Mouse (Mus musculus) kidney, adult 9 months (tissue): Measurements from ENCODE around the gene Vamp2.
A peak's percentile ranks its signal among the peaks of the same experiment; 100 is the strongest.

Experiments
- DNase-seq: peaks from one replicate; pipeline ENCODE4 v3.0.0; 2022

Gene Vamp2

GRCm38 (mm10) chr11:69118765-69119164, 30.5 kb downstream of the Vamp2 start:
- peak; percentile 95 for DNase-seq

GRCm38 (mm10) chr11:69119446-69120155, 31.3 kb downstream of the Vamp2 start:
- DNase-seq, result no peak

GRCm38 (mm10) chr11:69120221-69121000, 32.1 kb downstream of the Vamp2 start, which contains the start of gene Hes7:
Hes7 (plus strand) TSS chr11:69120404.
- DNase-seq, result no peak

- DNase-seq, result no peak
Observed at GRCm38 (mm10) chr11:69121001-69121740, 32.9 kb downstream of the Vamp2 start.

- DNase-seq, result no peak
Observed at GRCm38 (mm10) chr11:69121741-69122335, 33.5 kb downstream of the Vamp2 start.

GRCm38 (mm10) chr11:69122336-69122951, 34.2 kb downstream of the Vamp2 start, which contains the start of gene 9130213A22Rik:
9130213A22Rik (minus strand) TSS chr11:69122589.
- DNase-seq, result peak; percentile 90

- peak; percentile 93 for DNase-seq
Observed at GRCm38 (mm10) chr11:69123056-69123692, 34.9 kb downstream of the Vamp2 start.

GRCm38 (mm10) chr11:69123693-69124497, 35.6 kb downstream of the Vamp2 start:
- peak; percentile 94 for DNase-seq

- peak; percentile 78 for DNase-seq
Observed at GRCm38 (mm10) chr11:69124498-69124847, 36.2 kb downstream of the Vamp2 start.

GRCm38 (mm10) chr11:69125041-69125851, 37.0 kb downstream of the Vamp2 start:
- DNase-seq, result peak; percentile 94

GRCm38 (mm10) chr11:69125852-69125918, 37.4 kb downstream of the Vamp2 start, which contains the start of gene Aloxe3:
Aloxe3 (plus strand) TSS chr11:69125896.
- no peak for DNase-seq

GRCm38 (mm10) chr11:69125919-69126705, 37.8 kb downstream of the Vamp2 start:
- DNase-seq, result no peak

- no peak for DNase-seq
Observed at GRCm38 (mm10) chr11:69126706-69127095, 38.4 kb downstream of the Vamp2 start.

GRCm38 (mm10) chr11:69128426-69129122, 40.3 kb downstream of the Vamp2 start:
- DNase-seq, result no peak

GRCm38 (mm10) chr11:69133566-69133922, 45.3 kb downstream of the Vamp2 start:
- no peak for DNase-seq

GRCm38 (mm10) chr11:69133923-69134621, 45.8 kb downstream of the Vamp2 start:
- peak; percentile 38 for DNase-seq

GRCm38 (mm10) chr11:69134622-69134968, 46.3 kb downstream of the Vamp2 start:
- no peak for DNase-seq

GRCm38 (mm10) chr11:69135361-69135760, 47.1 kb downstream of the Vamp2 start:
- no peak for DNase-seq
